Mouse (Mus musculus) adrenal gland, adult (tissue): ENCODE results near the gene Gm10662.
"Not testable (repeated sequence)": the region's sequence is repeated elsewhere in the genome, so short reads cannot be mapped to it uniquely, and the experiment has no call there.

Source experiments
- DNase-seq, 2 experiments: peaks; one replicate each; pipeline ENCODE4 v3.0.0; 2022 to 2023; ENCODE audit warnings: low spot score in 1 of 2; ENCODE audit not compliant: inconsistent age in 2 of 2

Gm10662 gene

GRCm38 (mm10) chr7:23144380-23144779, at the start of gene Gm10662:
Gm10662 (minus strand) TSS chr7:23144480.
- not testable (repeated sequence) for DNase-seq

DNA sequence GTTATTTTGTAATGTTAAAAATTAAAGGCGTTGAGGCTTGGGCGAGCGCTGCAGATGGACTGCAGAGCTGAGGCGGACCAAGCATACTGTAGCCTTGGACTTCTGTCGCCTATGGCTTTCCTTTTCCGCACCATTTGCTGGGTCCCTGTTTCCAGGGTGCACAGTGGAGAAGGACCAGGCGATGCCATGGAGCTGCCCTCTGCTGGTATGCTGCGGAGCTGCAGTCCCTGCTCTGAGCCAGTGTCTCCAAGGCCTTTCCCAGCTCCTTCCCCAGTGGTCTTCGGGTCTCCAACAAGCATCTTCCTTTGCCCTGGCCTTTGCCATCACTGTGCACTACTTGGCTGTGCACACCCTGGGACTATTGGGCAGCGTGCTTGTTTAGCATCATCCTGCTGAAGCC, 19.2 kb upstream of the Gm10662 start:
- DNase-seq, result not testable (repeated sequence)
